ENCODE assay signal across 17 mouse cellular contexts in the genomic region with DNA sequence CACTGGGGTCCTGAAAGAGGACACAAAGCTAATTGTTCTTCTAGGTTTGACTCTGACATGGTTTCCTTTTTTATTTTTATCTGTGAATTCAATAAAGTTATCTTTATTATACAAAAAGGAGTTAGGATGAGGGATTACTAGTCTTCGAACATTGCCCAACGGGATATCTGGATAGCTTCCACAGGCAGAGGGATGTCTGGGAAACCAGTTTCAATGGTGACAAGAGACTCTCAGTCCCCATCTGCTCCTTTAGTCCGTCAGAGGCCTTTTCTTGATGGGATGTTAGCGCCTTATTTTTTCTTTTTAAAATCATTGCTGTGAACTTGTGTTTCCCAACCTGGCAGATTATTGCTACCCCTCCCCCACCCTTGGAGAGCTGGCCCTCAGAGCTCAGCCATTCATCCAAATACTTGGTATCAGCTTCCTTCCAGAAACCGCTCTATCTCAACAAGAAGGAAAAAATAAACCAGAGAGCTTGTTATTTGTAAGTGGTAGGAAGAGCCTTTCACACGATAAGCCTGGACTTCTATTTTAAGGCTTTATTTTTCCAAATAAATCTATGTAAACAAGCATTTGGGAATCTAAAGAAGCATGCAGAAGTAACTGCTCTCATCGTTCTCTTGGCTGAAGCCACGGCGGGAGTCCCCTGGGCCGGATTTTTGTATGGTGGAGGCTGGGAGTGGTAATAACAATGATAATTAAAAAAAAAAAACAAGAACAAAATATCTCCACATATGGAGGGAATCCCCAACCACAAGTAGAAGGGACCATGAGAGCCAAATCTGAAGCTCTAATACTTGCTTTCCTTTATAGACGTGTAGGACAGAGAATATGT.
DNase-seq lines count a peak whose midpoint lies in the region; ATAC-seq and TF ChIP-seq lines count a peak whose summit lies in the region.
"Had no signal": no experiment of that assay in that cellular context is flagged by ENCODE, and none has a peak within 500 bp of the region (broad histone marks: within the 10 kb centered on the region; RNA-seq: fewer than 3 reads in every experiment).

No protein-coding gene starts in this region.

- no peaks in the 10 kb centered on the region for H3K36me3 ChIP-seq in heart, embryonic 12.5 days
- no peaks in the 10 kb centered on the region for H3K36me3 ChIP-seq in midbrain, embryonic 11.5 days (ENCODE audit: control insufficient read depth, insufficient read depth, low read length)
- H3K36me3 ChIP-seq in midbrain, embryonic 13.5 days: no peaks in the 10 kb centered on the region
- H3K36me3 ChIP-seq in stomach, postnatal 0 days (ENCODE audit: control insufficient read depth, insufficient read depth, low read length): no peaks in the 10 kb centered on the region
- H3K36me3 ChIP-seq: neural tube, embryonic 15.5 days had no signal

- peaks cover 7% of the 10 kb centered on the region; the same call in 1 of the 2 replicates for H3K4me1 ChIP-seq in heart, embryonic 12.5 days (replicated peaks)
- H3K4me1 ChIP-seq in midbrain, embryonic 11.5 days (ENCODE audit: control insufficient read depth, insufficient read depth, low read length): no peaks in the 10 kb centered on the region
- no peaks in the 10 kb centered on the region for H3K4me1 ChIP-seq in midbrain, embryonic 13.5 days (replicated peaks)
- H3K4me1 ChIP-seq in stomach, postnatal 0 days (replicated peaks; ENCODE audit: control insufficient read depth, insufficient read depth): no peaks in the 10 kb centered on the region
- H3K4me1 ChIP-seq: neural tube, embryonic 15.5 days had no signal

- TF ChIP-seq CTCF in stomach, postnatal 0 days (IDR thresholded peaks at IDR 0.05; ENCODE audit: low read depth): no peak

- H3K27me3 ChIP-seq in heart, embryonic 12.5 days (replicated peaks): no peaks in the 10 kb centered on the region
- H3K27me3 ChIP-seq in midbrain, embryonic 11.5 days (ENCODE audit: control insufficient read depth, insufficient read depth, low read length): no peaks in the 10 kb centered on the region
- no peaks in the 10 kb centered on the region for H3K27me3 ChIP-seq in midbrain, embryonic 13.5 days
- H3K27me3 ChIP-seq in stomach, postnatal 0 days (ENCODE audit: control insufficient read depth, insufficient read depth, low read length): no peaks in the 10 kb centered on the region
- H3K27me3 ChIP-seq: neural tube, embryonic 15.5 days had no signal

- H3K9ac ChIP-seq in heart, embryonic 12.5 days: no peak overlapping the region
- no peak overlapping the region for H3K9ac ChIP-seq in midbrain, embryonic 11.5 days (ENCODE audit: low read length)
- no peak overlapping the region for H3K9ac ChIP-seq in midbrain, embryonic 13.5 days (replicated peaks)
- H3K9ac ChIP-seq in stomach, postnatal 0 days (ENCODE audit: low read length): no peak overlapping the region
- H3K9ac ChIP-seq: neural tube, embryonic 15.5 days had no signal

- 58% methylated on average over 11 of the region's 11 CpGs for WGBS in heart, embryonic 12.5 days
- 80% methylated on average over 11 of the region's 11 CpGs for WGBS in midbrain, embryonic 11.5 days
- 86% methylated on average over 11 of the region's 11 CpGs for WGBS in midbrain, embryonic 13.5 days
- WGBS in stomach, postnatal 0 days: 60% methylated on average over 11 of the region's 11 CpGs

- no peaks in the 10 kb centered on the region for H3K9me3 ChIP-seq in heart, embryonic 12.5 days (replicated peaks)
- H3K9me3 ChIP-seq in midbrain, embryonic 11.5 days (ENCODE audit: control insufficient read depth, low read length): no peaks in the 10 kb centered on the region
- H3K9me3 ChIP-seq in midbrain, embryonic 13.5 days: no peaks in the 10 kb centered on the region
- H3K9me3 ChIP-seq in stomach, postnatal 0 days (ENCODE audit: control insufficient read depth, low read length): no peaks in the 10 kb centered on the region
- H3K9me3 ChIP-seq: neural tube, embryonic 15.5 days had no signal

- H3K4me2 ChIP-seq in heart, embryonic 12.5 days: no peak overlapping the region
- H3K4me2 ChIP-seq in midbrain, embryonic 11.5 days: no peak overlapping the region
- no peak overlapping the region for H3K4me2 ChIP-seq in midbrain, embryonic 13.5 days (replicated peaks)
- no peak overlapping the region for H3K4me2 ChIP-seq in stomach, postnatal 0 days (replicated peaks; ENCODE audit: low read depth)
- H3K4me2 ChIP-seq: neural tube, embryonic 15.5 days had no signal

- no peak overlapping the region for H3K4me3 ChIP-seq in heart, embryonic 12.5 days
- no peak overlapping the region for H3K4me3 ChIP-seq in midbrain, embryonic 11.5 days (ENCODE audit: low read depth, low read length)
- no peak overlapping the region for H3K4me3 ChIP-seq in midbrain, embryonic 13.5 days (replicated peaks)
- H3K4me3 ChIP-seq in stomach, postnatal 0 days (ENCODE audit: low read depth, low read length): no peak overlapping the region
- H3K4me3 ChIP-seq: erythroblast, embryonic 14.5 days; myocyte; neural tube, embryonic 15.5 days had no signal

- intact Hi-C loops in heart, postnatal 10 days (cut with DNase I): no loop called here
- intact Hi-C loops in left cerebral cortex, postnatal 14 days (cut with DNase I): no loop called here

- DNase-seq in heart, adult 18-20 months: peak; percentile 53 to 59
- peak; percentile 75 for DNase-seq in midbrain, embryonic 11.5 days (ENCODE audit: low spot score, missing footprints)
- peak; percentile 41 to 42 for DNase-seq in heart, postnatal 10 days
- no peak for DNase-seq in stomach, postnatal 0 days (ENCODE audit: low spot score)
- no peak for DNase-seq in left cerebral cortex, postnatal 14 days (ENCODE audit: low spot score in 2 of 2)
- DNase-seq in thymus, postnatal 4 days: no peak
- DNase-seq: cerebellum, postnatal 36 days; kidney, adult 18-20 months; kidney, postnatal 14 days; midbrain, embryonic 14.5 days; right cerebral cortex, postnatal 25 days had no signal

- no peak for TF ChIP-seq EP300 in stomach, postnatal 0 days (optimal IDR thresholded peaks at IDR 0.05)

- ATAC-seq in heart, embryonic 12.5 days (ENCODE audit: insufficient number of reproducible peaks, low FRiP score): no peak
- ATAC-seq in midbrain, embryonic 11.5 days (ENCODE audit: low FRiP score): no peak
- ATAC-seq in midbrain, embryonic 13.5 days: no peak
- ATAC-seq in stomach, postnatal 0 days (ENCODE audit: low FRiP score, low TSS enrichment): no peak

- no peak overlapping the region for H3K27ac ChIP-seq in heart, embryonic 12.5 days (ENCODE audit: poor library complexity, severe bottlenecking)
- no peak overlapping the region for H3K27ac ChIP-seq in midbrain, embryonic 11.5 days (ENCODE audit: low read depth, low read length)
- H3K27ac ChIP-seq in midbrain, embryonic 13.5 days: no peak overlapping the region
- H3K27ac ChIP-seq in stomach, postnatal 0 days (replicated peaks): 0 out of 2 replicates have a peak overlapping the region, but pooled peaks have one; percentile 18
- H3K27ac ChIP-seq: macrophage; neural tube, embryonic 15.5 days had no signal

Comparison
In these comparisons a context has a peak if more than half of its experiments do, and no peak if none do; other contexts are left out.
1. DNase-seq: peak in heart, adult 18-20 months (2 of 2), midbrain, embryonic 11.5 days (single experiment) and heart, postnatal 10 days (2 of 2); none in stomach, postnatal 0 days (single experiment), left cerebral cortex, postnatal 14 days (0 of 2) and thymus, postnatal 4 days (single experiment).